Mouse (Mus musculus) cerebellum, adult 2 months (tissue): Measurements from ENCODE around the gene Catsper2. TPM values are rescaled to one million over a fixed set of nuclear protein-coding genes. Genes with fewer than 3 reads are reported as not detected.

Experiments
- DNase-seq, 2 experiments: peaks; one replicate each; pipeline ENCODE4 v3.0.0; 2021
- H3K27ac ChIP-seq: fragments of 200-500 bp; 2 replicates; pipeline ENCODE4 v1.5.1; 2012; ENCODE audit warnings: low read length, control low read depth, inconsistent platforms; ENCODE audit not compliant: insufficient read depth
- H3K27me3 ChIP-seq: fragments of 200-500 bp; 2 replicates; pipeline ENCODE4 v1.6.1; 2012; ENCODE audit warnings: inconsistent platforms, mild to moderate bottlenecking, low read length, moderate library complexity; ENCODE audit not compliant: control insufficient read depth, insufficient read depth
- H3K4me1 ChIP-seq: fragments of 200-500 bp; 2 replicates; pipeline ENCODE4 v1.6.1; 2011; ENCODE audit warnings: low read length; ENCODE audit not compliant: control insufficient read depth, insufficient read depth
- H3K4me3 ChIP-seq: fragments of 200-500 bp; replicated peaks from 2 replicates; pipeline ENCODE3; 2011; ENCODE audit warnings: mild to moderate bottlenecking, low read depth, low read length, control low read depth; ENCODE audit not compliant: insufficient read depth
- CTCF ChIP-seq: fragments of 200-500 bp; IDR thresholded peaks from 2 replicates; pipeline ENCODE4 v1.5.1; 2011; ENCODE audit warnings: low read depth, mild to moderate bottlenecking, control low read depth, low read length, moderate library complexity, borderline replicate concordance; ENCODE audit not compliant: insufficient read depth
- POLR2A ChIP-seq: fragments of 200-500 bp; IDR thresholded peaks from 2 replicates; pipeline ENCODE4 v1.6.1; 2011; ENCODE audit warnings: low read length, control low read depth, borderline replicate concordance; ENCODE audit not compliant: insufficient read depth
- WGBS: fragments of 180-500 bp; shearing (Covaris S2); methylation state at CpG from one replicate; pipeline ENCODE4 v1.1.7; 2018; 5-methylcytosine and 5-hydroxymethylcytosine counted together
- polyA plus RNA-seq: library from polyadenylated mRNA; depleted of rRNA; stranded (reverse); fragments of >200 nt; gene quantifications from 2 replicates; pipeline ENCODE4 v1.2.3, GENCODE M21; 2012; rRNA removed

The Catsper2 gene
- polyA plus RNA-seq, result 7.1 and 7.4 TPM in 2 replicates

DNA sequence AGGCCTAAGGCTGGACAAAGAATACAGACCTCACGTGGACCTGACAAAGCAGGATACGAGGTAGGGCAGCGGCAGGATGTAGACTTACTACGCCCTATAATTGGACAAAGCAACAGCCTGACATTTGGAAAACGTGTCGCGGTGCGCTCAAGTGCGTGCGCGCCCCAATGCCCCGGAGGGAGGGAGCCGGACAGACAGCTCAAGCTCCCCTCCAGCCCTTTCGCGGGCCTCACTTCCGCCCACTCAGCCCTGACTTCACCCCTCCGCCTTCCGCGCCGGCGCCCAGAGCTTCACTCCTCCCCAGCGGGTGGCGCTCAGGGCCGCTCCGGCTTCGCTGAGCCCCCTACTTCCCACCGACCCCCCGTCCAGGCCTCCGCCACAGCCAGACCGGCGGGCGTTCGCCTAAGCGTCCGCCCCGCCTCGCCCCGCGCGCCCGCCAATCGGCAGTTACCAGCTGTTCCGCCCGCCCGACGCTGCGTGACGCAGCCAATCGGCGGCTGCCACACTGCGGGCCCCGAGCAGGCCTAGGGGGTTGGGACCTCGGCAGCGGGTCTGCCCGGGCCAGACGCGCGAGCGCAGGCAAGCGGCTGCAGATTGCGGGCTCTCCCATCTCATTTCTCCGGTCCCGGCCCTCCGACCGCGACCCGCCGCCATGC, at the start of gene Catsper2, which contains the start of gene Pdia3:
Catsper2 (minus strand) TSS at position 406 of the 656 bp plus-strand sequence.
Pdia3 (plus strand) TSS at position 389 of the 656 bp plus-strand sequence.
- Histone ChIP-seq H3K27me3 (no peaks in the 10 kb centered on the region), H3K4me1 (peaks cover 4% of the 10 kb centered on the region; the same call in 1 of the 2 replicates), H3K27ac (peak within 1 kb of the TSS; percentile 97), H3K4me3 (peak within 1 kb of the TSS; percentile 94)
- peak; percentile 68 for TF ChIP-seq POLR2A
- no peak for TF ChIP-seq CTCF
- peak; percentile 97 to 98 for DNase-seq
- WGBS, result under 1% methylated on average over 67 of the region's 68 CpGs

DNA sequence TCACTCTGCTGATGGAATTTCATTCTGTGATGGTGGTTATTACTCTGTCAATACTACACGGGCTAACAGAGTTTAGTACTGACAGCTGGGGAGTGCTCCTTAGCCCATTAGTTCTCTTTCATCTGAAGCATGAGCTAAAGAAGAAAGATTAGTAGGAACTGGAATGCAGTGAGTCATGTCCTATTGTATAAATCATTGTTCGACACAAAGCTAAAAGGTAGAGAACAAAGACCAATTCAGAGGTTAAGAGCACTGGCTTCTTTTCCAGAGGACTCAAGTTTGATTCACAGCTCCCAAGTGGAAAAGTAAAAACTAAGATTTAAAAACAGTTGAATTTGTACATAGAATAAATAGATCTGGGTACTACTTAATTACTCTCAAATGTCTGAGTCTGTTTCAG, 46.5 kb upstream of the Catsper2 start:
- WGBS, result 68% methylated on average over 2 of the region's 2 CpGs
- Histone ChIP-seq H3K27ac (no peak overlapping the region), H3K27me3 (no peaks in the 10 kb centered on the region), H3K4me1 (no peaks in the 10 kb centered on the region; the same call in 1 of the 2 replicates), H3K4me3 (no peak overlapping the region)
- TF ChIP-seq CTCF (no peak), POLR2A (no peak)
- no peak for DNase-seq

DNA sequence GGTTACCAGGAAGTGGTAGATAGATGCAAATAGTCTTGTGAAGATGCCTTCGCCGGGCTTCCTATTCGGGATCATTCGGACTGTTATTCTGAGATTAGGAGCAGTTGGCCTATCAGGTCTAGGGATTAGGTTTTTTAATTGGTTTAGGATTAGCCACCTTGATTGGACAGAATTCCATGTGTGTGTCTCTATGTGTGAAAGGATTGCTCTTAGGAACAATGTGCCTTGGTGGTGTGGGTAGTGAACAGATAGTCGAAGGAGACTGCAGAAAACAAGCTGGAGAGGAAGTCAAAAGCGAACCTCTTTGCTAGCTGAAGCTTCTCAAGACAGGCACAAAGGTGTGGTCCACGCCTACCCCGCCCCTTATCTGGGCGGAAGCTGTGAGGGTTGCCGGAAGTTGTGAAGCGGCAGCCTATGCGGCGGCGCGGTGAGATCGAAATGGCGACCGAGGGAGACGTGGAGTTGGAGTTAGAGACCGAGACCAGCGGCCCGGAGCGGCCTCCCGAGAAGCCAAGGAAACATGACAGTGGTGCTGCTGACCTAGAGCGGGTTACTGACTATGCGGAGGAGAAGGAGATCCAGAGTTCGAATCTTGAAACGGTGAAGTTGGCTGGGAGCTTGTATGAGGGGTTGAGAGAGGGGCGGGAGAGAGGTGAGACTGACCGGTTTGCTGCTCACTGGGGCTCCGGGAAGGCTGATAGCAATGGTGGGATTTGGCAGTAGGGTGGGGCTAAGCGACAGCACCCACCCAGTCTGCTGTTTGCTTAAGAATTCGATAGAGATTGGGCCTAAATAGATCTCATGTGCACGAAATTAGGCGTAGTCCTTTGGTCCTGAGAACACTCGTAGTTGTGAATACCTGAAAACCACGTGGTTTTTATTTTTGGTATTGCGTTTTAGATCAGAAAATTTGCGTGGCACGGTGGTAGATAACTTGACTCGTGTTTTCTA, 43.4 kb upstream of the Catsper2 start, which contains the start of gene Serinc4:
Serinc4 (minus strand) TSS at position 90 of the 951 bp plus-strand sequence.
- WGBS, result 4% methylated on average over 41 of the region's 41 CpGs
- peak within 1 kb of the TSS; percentile 99 for H3K4me3 ChIP-seq
- H3K27ac ChIP-seq, result peak within 1 kb of the TSS; percentile 60
- no peaks in the 10 kb centered on the region for H3K27me3 ChIP-seq
- H3K4me1 ChIP-seq, result no peaks in the 10 kb centered on the region; the same call in 1 of the 2 replicates
- no peak for TF ChIP-seq CTCF
- peak; percentile 71; the same call in 1 of the 2 replicates for TF ChIP-seq POLR2A
- peak; percentile 78 to 81 for DNase-seq

DNA sequence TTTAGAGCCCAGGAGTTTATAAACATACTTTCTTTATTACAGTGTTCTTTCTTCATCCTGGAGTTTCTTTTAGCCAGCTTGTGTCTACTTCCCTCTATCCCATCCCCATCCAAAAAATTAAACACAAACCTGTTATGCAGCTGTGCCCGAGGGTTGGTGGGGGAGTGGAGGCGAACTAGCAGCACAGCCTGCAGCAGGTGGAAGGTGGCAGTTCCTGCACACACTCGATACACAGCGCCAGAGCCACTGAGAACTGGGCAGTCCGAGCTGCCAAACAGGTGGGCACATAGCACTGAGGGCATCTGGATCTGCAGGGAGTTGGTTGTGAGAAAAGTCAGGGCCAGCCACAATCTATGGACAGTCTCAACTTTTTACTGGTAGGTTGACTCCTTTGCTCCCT, 41.9 kb upstream of the Catsper2 start:
- H3K27ac ChIP-seq, result no peak overlapping the region
- H3K4me3 ChIP-seq, result no peak overlapping the region
- TF ChIP-seq POLR2A (no peak), CTCF (no peak)
- H3K4me1 ChIP-seq, result no peaks in the 10 kb centered on the region; the same call in 1 of the 2 replicates
- DNase-seq, result no peak
- H3K27me3 ChIP-seq, result no peaks in the 10 kb centered on the region
- 67% methylated on average over 5 of the region's 5 CpGs for WGBS

DNA sequence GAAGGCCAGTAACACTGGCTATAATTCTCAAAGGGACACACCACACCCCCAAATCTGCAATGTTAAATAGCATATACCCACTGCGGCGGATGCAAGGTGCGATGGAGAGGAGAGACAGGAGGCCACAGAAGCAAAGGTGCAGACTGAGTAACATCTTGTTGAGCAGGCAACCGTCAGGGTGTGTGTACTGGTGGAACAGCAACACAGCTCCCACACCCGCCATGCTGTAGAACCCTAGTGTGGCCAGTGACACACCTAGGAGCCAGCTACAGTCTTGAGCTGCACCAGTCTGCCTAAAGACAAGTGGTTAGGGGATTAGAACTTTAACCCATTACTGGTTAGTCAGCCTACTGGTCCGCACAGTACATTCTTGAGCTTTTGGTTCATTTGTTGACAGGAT, 40.3 kb upstream of the Catsper2 start:
- WGBS, result 91% methylated on average over 6 of the region's 6 CpGs
- Histone ChIP-seq H3K27me3 (no peaks in the 10 kb centered on the region), H3K4me3 (no peak overlapping the region), H3K27ac (no peak overlapping the region), H3K4me1 (no peaks in the 10 kb centered on the region; the same call in 1 of the 2 replicates)
- no peak for DNase-seq
- TF ChIP-seq POLR2A (no peak), CTCF (no peak)

DNA sequence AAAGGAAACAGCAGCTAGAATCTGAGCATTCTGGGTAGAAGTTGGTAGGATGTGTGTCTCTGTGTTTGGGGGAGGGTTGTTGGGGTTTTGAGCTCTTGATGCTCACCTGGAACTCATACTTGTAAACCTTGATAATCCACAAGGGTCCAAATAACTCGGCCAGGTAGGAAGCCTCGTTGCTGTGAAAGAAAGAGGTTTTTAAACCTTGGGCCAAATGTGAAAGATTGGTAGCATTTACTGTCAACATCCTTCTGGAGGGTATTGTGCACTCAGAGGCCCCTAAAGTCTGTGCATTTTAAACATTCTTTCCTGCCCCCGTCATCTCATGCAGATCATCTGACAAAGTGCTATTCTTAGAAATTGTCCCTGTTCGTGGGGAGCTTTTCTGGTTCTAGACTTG, 39.4 kb upstream of the Catsper2 start, which contains the start of gene Hypk:
Hypk (plus strand) TSS at position 301 of the 400 bp plus-strand sequence.
- TF ChIP-seq CTCF, result no peak
- no peak for TF ChIP-seq POLR2A
- WGBS, result 80% methylated on average over 4 of the region's 4 CpGs

DNA sequence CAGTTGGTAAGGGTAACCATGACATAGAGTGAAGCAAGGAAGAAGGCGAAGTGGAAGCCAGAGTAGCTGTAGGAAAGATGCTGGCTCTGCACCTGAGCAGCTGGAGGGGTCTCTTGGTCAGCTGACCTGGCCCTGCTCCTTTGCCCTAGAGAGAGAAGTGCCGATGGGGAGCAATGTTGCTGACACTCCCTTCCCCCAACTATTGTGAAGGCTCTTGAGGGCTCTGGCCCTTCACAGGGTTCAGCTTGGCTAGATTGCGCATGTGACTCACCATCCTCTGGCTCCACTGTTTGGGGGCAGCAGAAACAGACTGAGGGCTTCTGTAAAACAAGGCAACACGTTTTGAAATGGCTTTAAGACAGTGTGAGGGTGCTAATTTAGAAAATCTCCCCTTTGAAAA, 38.8 kb upstream of the Catsper2 start:
- Histone ChIP-seq H3K27ac (no peak overlapping the region), H3K4me1 (no peaks in the 10 kb centered on the region; the same call in 1 of the 2 replicates), H3K27me3 (no peaks in the 10 kb centered on the region), H3K4me3 (no peak overlapping the region)
- no peak for TF ChIP-seq POLR2A
- no peak for TF ChIP-seq CTCF
- 72% methylated on average over 4 of the region's 4 CpGs for WGBS
- DNase-seq, result no peak

More for the DNA sequence above, 39.4 kb upstream of the Catsper2 start, which contains the start of gene Hypk:
- Histone ChIP-seq H3K27ac (no peak within 1 kb of the TSS), H3K4me3 (no peak within 1 kb of the TSS), H3K27me3 (no peaks in the 10 kb centered on the region), H3K4me1 (no peaks in the 10 kb centered on the region; the same call in 1 of the 2 replicates)
- no peak for DNase-seq

DNA sequence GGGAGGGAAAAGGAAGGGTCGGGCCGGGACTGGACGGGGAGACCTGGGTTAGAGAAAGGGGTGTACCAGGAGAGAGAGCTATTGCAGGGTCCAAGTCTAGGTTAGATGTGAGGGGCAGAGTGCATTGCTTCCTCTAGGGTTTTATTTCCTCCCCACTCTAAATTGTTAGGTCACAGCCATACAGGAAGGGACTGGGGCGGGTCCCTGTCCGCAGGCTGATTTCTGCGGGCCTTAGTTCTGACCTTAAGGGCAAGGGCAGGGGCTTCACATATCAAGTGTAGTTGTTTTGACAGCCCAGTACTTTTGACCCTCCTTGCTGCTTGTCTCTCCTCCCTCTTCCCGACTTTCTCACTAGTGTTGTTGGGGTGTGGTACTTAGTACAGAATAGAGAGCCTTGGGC, 36.5 kb upstream of the Catsper2 start:
- TF ChIP-seq CTCF (no peak), POLR2A (no peak)
- Histone ChIP-seq H3K27ac (no peak overlapping the region), H3K27me3 (no peaks in the 10 kb centered on the region), H3K4me3 (peak overlapping the region; percentile 92), H3K4me1 (no peaks in the 10 kb centered on the region)
- 3% methylated on average over 7 of the region's 7 CpGs for WGBS
- no peak for DNase-seq
